ENCODE assay signal across 7 mouse cellular contexts in the genomic region with DNA sequence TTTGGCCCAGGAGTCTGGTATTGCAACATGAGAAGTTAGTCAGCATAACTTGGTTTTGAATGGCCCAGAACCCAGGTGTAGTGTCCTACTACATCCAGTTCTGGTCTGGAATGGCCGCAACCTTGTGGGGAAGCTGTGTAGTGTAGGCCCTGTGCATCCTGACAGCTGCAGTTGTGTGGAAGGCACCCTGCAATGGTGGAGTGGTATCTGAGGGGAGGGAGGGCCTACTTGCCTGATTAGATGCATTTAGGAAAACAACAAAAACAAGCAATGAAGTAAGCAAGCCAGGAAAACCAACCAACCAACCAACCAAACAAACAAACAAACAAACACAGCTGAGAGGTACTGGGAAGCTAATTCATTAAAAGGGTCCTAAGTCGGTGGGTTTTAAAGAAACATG. TPM values are rescaled to one million over a fixed set of nuclear protein-coding genes. Genes with fewer than 3 reads are reported as not detected.
A peak's percentile ranks its signal among the peaks of the same experiment; 100 is the strongest.
DNase-seq lines count a peak whose midpoint lies in the region; ATAC-seq lines count a peak whose summit lies in the region.
"Not testable (repeated sequence)": the region's sequence is repeated elsewhere in the genome, so short reads cannot be mapped to it uniquely, and the experiment has no call there.
"Had no signal": no experiment of that assay in that cellular context is flagged by ENCODE, and none has a peak within 500 bp of the region (broad histone marks: within the 10 kb centered on the region; RNA-seq: fewer than 3 reads in every experiment).

No protein-coding gene starts in this region.

- H3K27me3 ChIP-seq in forebrain, embryonic 11.5 days (ENCODE audit: control insufficient read depth, insufficient read depth, low read length); heart, embryonic 10.5 days (ENCODE audit: insufficient read depth, poor library complexity, severe bottlenecking); limb, embryonic 10.5 days (ENCODE audit: low read depth, poor library complexity, severe bottlenecking); midbrain, embryonic 11.5 days (ENCODE audit: control insufficient read depth, insufficient read depth, low read length): not testable (repeated sequence)

- H3K4me2 ChIP-seq in forebrain, embryonic 11.5 days (ENCODE audit: low read depth, low read length, severe bottlenecking); midbrain, embryonic 11.5 days: not testable (repeated sequence)

- H3K9ac ChIP-seq in forebrain, embryonic 11.5 days (ENCODE audit: low read length); midbrain, embryonic 11.5 days (ENCODE audit: low read length): not testable (repeated sequence)

- H3K9me3 ChIP-seq in forebrain, embryonic 11.5 days (ENCODE audit: control insufficient read depth, low read length), result peaks cover 39% of the 10 kb centered on the region
- peaks cover 46% of the 10 kb centered on the region for H3K9me3 ChIP-seq in heart, embryonic 10.5 days
- peaks cover 33% of the 10 kb centered on the region for H3K9me3 ChIP-seq in limb, embryonic 10.5 days (replicated peaks)
- peaks cover 45% of the 10 kb centered on the region for H3K9me3 ChIP-seq in midbrain, embryonic 11.5 days (ENCODE audit: control insufficient read depth, low read length)

- not testable (repeated sequence) for H3K36me3 ChIP-seq in forebrain, embryonic 11.5 days (ENCODE audit: control insufficient read depth, insufficient read depth, low read length); midbrain, embryonic 11.5 days (ENCODE audit: control insufficient read depth, insufficient read depth, low read length)
- H3K36me3 ChIP-seq in heart, embryonic 10.5 days, result peaks cover 15% of the 10 kb centered on the region
- H3K36me3 ChIP-seq in limb, embryonic 10.5 days, result peaks cover 18% of the 10 kb centered on the region; the same call in 1 of the 2 replicates

- H3K4me3 ChIP-seq in forebrain, embryonic 11.5 days (ENCODE audit: low read depth, low read length); heart, embryonic 10.5 days; limb, embryonic 10.5 days; midbrain, embryonic 11.5 days (ENCODE audit: low read depth, low read length): not testable (repeated sequence)

- WGBS in forebrain, embryonic 11.5 days, result 91% methylated on average over 2 of the region's 2 CpGs
- WGBS in heart, embryonic 10.5 days, result 86% methylated on average over 2 of the region's 2 CpGs
- 89% methylated on average over 2 of the region's 2 CpGs for WGBS in limb, embryonic 10.5 days
- 94% methylated on average over 2 of the region's 2 CpGs for WGBS in midbrain, embryonic 11.5 days

- DNase-seq in ES-CJ7 (ENCODE audit: low read depth, low spot score), result peak; percentile 28
- DNase-seq in forebrain, embryonic 11.5 days (ENCODE audit: low spot score), result peak; percentile 53
- peak; percentile 74 for DNase-seq in heart, embryonic 10.5 days (ENCODE audit: low spot score)
- DNase-seq in limb, embryonic 10.5 days (ENCODE audit: low spot score), result peak; percentile 31
- DNase-seq in midbrain, embryonic 11.5 days (ENCODE audit: low spot score, missing footprints), result peak; percentile 76

- not testable (repeated sequence) for H3K4me1 ChIP-seq in forebrain, embryonic 11.5 days (replicated peaks; ENCODE audit: control insufficient read depth, insufficient read depth, low read length); heart, embryonic 10.5 days; limb, embryonic 10.5 days; midbrain, embryonic 11.5 days (ENCODE audit: control insufficient read depth, insufficient read depth, low read length)

- ATAC-seq in forebrain, embryonic 11.5 days (replicated peaks; ENCODE audit: low FRiP score); midbrain, embryonic 11.5 days (ENCODE audit: low FRiP score): not testable (repeated sequence)

- not testable (repeated sequence) for H3K27ac ChIP-seq in forebrain, embryonic 11.5 days (ENCODE audit: low read depth, low read length); heart, embryonic 10.5 days; limb, embryonic 10.5 days; midbrain, embryonic 11.5 days (ENCODE audit: low read depth, low read length)

RNA-seq across cellular contexts. Expression of a gene that starts 3.8 kb away (rescaled TPM):
- 3.3 and 4.0 TPM in 2 replicates for polyA plus RNA-seq in forebrain, embryonic 11.5 days (2014; fragmentation: Nextera tagmentation; extraction: Ambion mirVana)
- 4.7 and 5.3 TPM in 2 replicates for polyA plus RNA-seq in heart, embryonic 10.5 days (2016; fragmentation: Nextera tagmentation; extraction: Ambion mirVana)
- polyA plus RNA-seq in limb, embryonic 10.5 days (2016; fragmentation: Nextera tagmentation; extraction: Ambion mirVana), result 4.9 and 5.1 TPM in 2 replicates
- 2.8 and 3.4 TPM in 2 replicates for polyA plus RNA-seq in midbrain, embryonic 11.5 days (2014; fragmentation: Nextera tagmentation; extraction: Ambion mirVana)

RNA-seq across cellular contexts. Expression of a gene that starts 49.3 kb away (rescaled TPM):
- not detected in 2 replicates for polyA plus RNA-seq in forebrain, embryonic 11.5 days (2014; fragmentation: Nextera tagmentation; extraction: Ambion mirVana)
- polyA plus RNA-seq in heart, embryonic 10.5 days (2016; fragmentation: Nextera tagmentation; extraction: Ambion mirVana), result 0.09 and 0.11 TPM in 2 replicates
- 0.09 and 0.10 TPM in 2 replicates for polyA plus RNA-seq in limb, embryonic 10.5 days (2016; fragmentation: Nextera tagmentation; extraction: Ambion mirVana)
- polyA plus RNA-seq in midbrain, embryonic 11.5 days (2014; fragmentation: Nextera tagmentation; extraction: Ambion mirVana), result not detected in 2 replicates
- polyA plus RNA-seq: CD4-positive, CD25-positive, alpha-beta regulatory T cell, adult 4 months; embryonic facial prominence, embryonic 14.5 days had no signal
